Mouse (Mus musculus) intestine, postnatal 0 days (tissue): ENCODE measurements around the gene Traf6. TPM values are rescaled to one million over a fixed set of nuclear protein-coding genes. Genes with fewer than 3 reads are reported as not detected.
"Not testable (repeated sequence)": the region's sequence is repeated elsewhere in the genome, so short reads cannot be mapped to it uniquely, and the experiment has no call there.

Experiments used
- ATAC-seq: fragments of 200-750 bp; cut with Nextera tagmentation; 2 replicates; pipeline ENCODE4 v1.8.0; 2017; ENCODE audit warnings: mild to moderate bottlenecking, moderate TSS enrichment, moderate library complexity
- H3K27ac ChIP-seq: fragments of 300-500 bp; sonication (generic); 2 replicates; pipeline ENCODE4 v1.5.1; 2014; ENCODE audit warnings: mild to moderate bottlenecking, low read depth, low read length, moderate library complexity
- H3K27me3 ChIP-seq: fragments of 300-500 bp; sonication (generic); replicated peaks from 2 replicates; pipeline ENCODE4 v1.6.1; 2014; ENCODE audit warnings: low read length, mixed read lengths; ENCODE audit not compliant: control insufficient read depth, insufficient read depth
- H3K36me3 ChIP-seq: fragments of 300-500 bp; sonication (generic); 2 replicates; pipeline ENCODE4 v1.6.1; 2014; ENCODE audit warnings: mild to moderate bottlenecking, moderate library complexity; ENCODE audit not compliant: control insufficient read depth, insufficient read depth
- H3K4me1 ChIP-seq: fragments of 300-500 bp; sonication (generic); replicated peaks from 2 replicates; pipeline ENCODE4 v1.6.1; 2014; ENCODE audit warnings: antibody characterized with exemption, low read length, mixed read lengths; ENCODE audit not compliant: control insufficient read depth, insufficient read depth
- H3K4me2 ChIP-seq: fragments of 300-500 bp; sonication (generic); replicated peaks from 2 replicates; pipeline ENCODE4 v1.6.1; 2014; ENCODE audit warnings: low read depth, mild to moderate bottlenecking, moderate library complexity
- H3K4me3 ChIP-seq: fragments of 300-500 bp; sonication (generic); 2 replicates; pipeline ENCODE4 v1.5.1; 2014; ENCODE audit warnings: low read depth, low read length
- H3K9ac ChIP-seq: fragments of 300-500 bp; sonication (generic); 2 replicates; pipeline ENCODE4 v1.6.1; 2014; ENCODE audit warnings: mild to moderate bottlenecking, low read depth, low read length
- H3K9me3 ChIP-seq: fragments of 300-500 bp; sonication (generic); 2 replicates; pipeline ENCODE4 v1.6.1; 2016; ENCODE audit warnings: mixed run types; ENCODE audit not compliant: control insufficient read depth
- CTCF ChIP-seq: sonication (generic); IDR thresholded peaks from 2 replicates; pipeline ENCODE4 v1.5.1; 2016; ENCODE audit warnings: low read depth, mild to moderate bottlenecking, control low read depth, antibody characterized with exemption, moderate library complexity
- WGBS: fragments of 180-500 bp; shearing (Covaris S2); extraction: QIAGEN DNeasy Blood & Tissue Kit; methylation state at CpG from one replicate; pipeline ENCODE4 v1.1.7; 2014; 5-methylcytosine and 5-hydroxymethylcytosine counted together
- polyA plus RNA-seq: library from polyadenylated mRNA; unstranded; fragments of >200 nt; fragmentation: Nextera tagmentation; extraction: Ambion mirVana; gene quantifications from 2 replicates; pipeline ENCODE4 v1.2.1, GENCODE M21; 2015

Gene Traf6
- polyA plus RNA-seq, 1 experiment from 2014 or later = 4.9 TPM

- Histone ChIP-seq H3K4me3 (no peak overlapping the region), H3K9ac (no peak overlapping the region), H3K27me3 (no peaks in the 10 kb centered on the region), H3K27ac (no peak overlapping the region), H3K9me3 (no peaks in the 10 kb centered on the region), H3K4me1 (no peaks in the 10 kb centered on the region), H3K36me3 (peaks cover 13% of the 10 kb centered on the region; the same call in 1 of the 2 replicates), H3K4me2 (no peak overlapping the region)
- no peak for ATAC-seq
- no peak for TF ChIP-seq CTCF
- 60% methylated on average over 7 of the region's 7 CpGs for WGBS
Observed at GRCm38 (mm10) chr2:101742072-101742860, 64.0 kb downstream of the Traf6 start.

DNA sequence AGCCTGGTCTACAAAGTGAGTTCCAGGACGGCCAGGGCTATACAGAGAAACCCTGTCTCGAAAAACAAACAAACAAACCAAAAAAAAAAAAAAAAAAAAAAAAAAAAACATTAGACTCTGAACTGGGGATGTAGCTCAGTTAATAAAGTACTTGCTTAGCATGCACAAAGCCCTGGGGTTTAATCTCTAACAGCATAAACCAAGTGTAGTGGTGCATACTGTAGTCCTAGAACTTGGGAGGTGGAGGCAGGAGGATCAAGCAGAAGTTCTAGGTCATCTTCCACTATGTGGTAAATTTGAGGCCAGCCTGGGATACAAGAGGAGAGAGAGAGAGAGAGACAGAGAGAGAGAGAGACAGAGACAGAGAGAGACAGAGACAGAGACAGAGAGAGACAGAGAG, 67.4 kb downstream of the Traf6 start:
- not testable (repeated sequence) for ATAC-seq, H3K4me2 ChIP-seq, H3K4me3 ChIP-seq, H3K9ac ChIP-seq, H3K4me1 ChIP-seq, H3K36me3 ChIP-seq, H3K27me3 ChIP-seq, H3K27ac ChIP-seq, H3K9me3 ChIP-seq
- whole genome bisulfite sequencing = 96% methylated on average over 2 of the region's 2 CpGs

DNA sequence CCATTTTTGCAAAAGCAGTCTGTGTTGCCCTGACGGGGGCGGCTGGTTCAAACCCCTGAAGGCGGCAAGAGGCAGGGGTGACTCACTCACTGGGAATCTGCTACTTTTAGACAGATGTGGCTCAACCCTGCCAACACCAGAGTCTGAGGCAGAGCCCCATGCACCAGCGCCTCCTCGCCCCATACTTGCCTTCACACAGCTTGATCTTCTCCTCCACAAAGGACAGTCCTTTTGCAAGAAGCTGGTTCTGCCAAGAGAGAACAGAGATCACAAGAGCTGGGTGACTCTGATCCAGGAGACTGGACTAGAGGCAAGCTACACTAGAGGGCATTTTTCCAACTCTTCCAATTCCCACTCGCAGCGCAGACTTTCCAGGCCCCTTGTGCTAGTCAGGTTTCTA, 68.3 kb downstream of the Traf6 start:
- no peak for ATAC-seq
- Histone ChIP-seq H3K4me1 (no peaks in the 10 kb centered on the region), H3K9me3 (no peaks in the 10 kb centered on the region), H3K4me3 (no peak overlapping the region), H3K27me3 (no peaks in the 10 kb centered on the region), H3K4me2 (no peak overlapping the region), H3K36me3 (peaks cover 2% of the 10 kb centered on the region; the same call in 1 of the 2 replicates), H3K27ac (no peak overlapping the region), H3K9ac (no peak overlapping the region)
- WGBS = 87% methylated on average over 7 of the region's 7 CpGs
- no peak for TF ChIP-seq CTCF

Other genes with a start within 250 kb of the Traf6 start
- gene Rag2, start 53.7 kb upstream of the Traf6 start, polyA plus RNA-seq = not detected in 2 replicates
- gene Rag1, start 28.9 kb upstream of the Traf6 start, polyA plus RNA-seq = not detected in 2 replicates
- gene B230118H07Rik, start 28.9 kb upstream of the Traf6 start, polyA plus RNA-seq = 31.0 and 33.6 TPM in 2 replicates
- gene Prr5l, start 204.6 kb downstream of the Traf6 start, polyA plus RNA-seq = 36.4 and 41.8 TPM in 2 replicates
- 81.6 and 83.3 TPM in 2 replicates for gene Commd9, start 207.8 kb downstream of the Traf6 start, polyA plus RNA-seq